Mouse (Mus musculus) liver, embryonic 14.5 days (tissue): ENCODE results near the gene Rpl31.

Experiments used
- CTCF ChIP-seq: IDR thresholded peaks from 2 replicates; pipeline ENCODE4 v1.5.1; 2016; ENCODE audit warnings: antibody characterized with exemption, low read depth, control low read depth
- EP300 ChIP-seq: IDR thresholded peaks from 2 replicates; pipeline ENCODE4 v1.6.1; 2016; ENCODE audit warnings: antibody characterized with exemption, low read depth

GRCm38 (mm10) chr1:39387497-39387896 is 19.9 kb downstream of the Rpl31 start:
- TF ChIP-seq EP300 (no peak), CTCF (no peak)
